Mouse (Mus musculus) MEL (cell line): ENCODE data around the gene Nipal4. TPM values are rescaled to one million over a fixed set of nuclear protein-coding genes. Genes with fewer than 3 reads are reported as not detected.

Source experiments
- DNase-seq: peaks from one replicate; pipeline ENCODE4 v3.0.0; 2011; ENCODE audit warnings: low read depth, low spot score
- H3K27ac ChIP-seq: 2 replicates; pipeline ENCODE4 v1.5.1; 2012; ENCODE audit warnings: low read depth, mild to moderate bottlenecking, control low read depth, low read length, moderate library complexity; ENCODE audit not compliant: control insufficient read depth
- H3K27me3 ChIP-seq, 2 experiments: fragments of 150-350 bp in 1 of 2; sonication (generic) in 1 of 2; 2 replicates each; pipeline ENCODE4 v1.6.1; 2012; ENCODE audit warnings: low read length in 2 of 2, mild to moderate bottlenecking in 2 of 2, improper control_type of control experiment in 1 of 2, moderate library complexity in 1 of 2; ENCODE audit not compliant: insufficient read depth in 2 of 2, control insufficient read depth in 1 of 2
- H3K36me3 ChIP-seq, 2 experiments: 2 replicates each; pipeline ENCODE4 v1.6.1; 2012 to 2014; ENCODE audit warnings: low read length in 2 of 2, improper control_type of control experiment in 1 of 2, inconsistent platforms in 1 of 2, mild to moderate bottlenecking in 1 of 2; ENCODE audit not compliant: insufficient read depth in 2 of 2, control insufficient read depth in 1 of 2
- H3K4me1 ChIP-seq, 2 experiments: fragments of 150-350 bp in 1 of 2; sonication (generic) in 1 of 2; 2 replicates each; pipeline ENCODE4 v1.6.1; 2012; ENCODE audit warnings: low read length in 2 of 2, improper control_type of control experiment in 1 of 2, mild to moderate bottlenecking in 1 of 2; ENCODE audit not compliant: insufficient read depth in 2 of 2, control insufficient read depth in 1 of 2
- H3K4me3 ChIP-seq, 2 experiments: fragments of 150-350 bp in 1 of 2; sonication (generic) in 1 of 2; 2 replicates each; pipeline ENCODE4 v1.5.1; 2012; ENCODE audit warnings: low read depth in 2 of 2, low read length in 2 of 2, mild to moderate bottlenecking in 2 of 2, moderate library complexity in 2 of 2, control low read depth in 1 of 2, improper control_type of control experiment in 1 of 2; ENCODE audit not compliant: control insufficient read depth in 1 of 2, insufficient read depth in 1 of 2
- H3K79me2 ChIP-seq: 2 replicates; pipeline ENCODE4 v1.6.1; 2012; ENCODE audit warnings: mild to moderate bottlenecking, low read length, moderate library complexity; ENCODE audit not compliant: control insufficient read depth, poor library complexity, insufficient read depth
- H3K9ac ChIP-seq: 2 replicates; pipeline ENCODE4 v1.6.1; 2012; ENCODE audit warnings: low read depth, mild to moderate bottlenecking, control low read depth, low read length, moderate library complexity; ENCODE audit not compliant: control insufficient read depth, poor library complexity, severe bottlenecking
- H3K9me3 ChIP-seq: fragments of 150-350 bp; sonication (generic); replicated peaks from 2 replicates; pipeline ENCODE4 v1.6.1; 2012; ENCODE audit warnings: mild to moderate bottlenecking, low read length, improper control_type of control experiment, moderate library complexity; ENCODE audit not compliant: insufficient read depth
- CTCF ChIP-seq, 3 experiments: IDR thresholded peaks in 2 of 3; conservative IDR thresholded peaks in 1 of 3; 2 replicates each; pipeline ENCODE4 v1.5.1; 2011 to 2012; ENCODE audit warnings: low read length in 3 of 3, low read depth in 2 of 3, mild to moderate bottlenecking in 2 of 3, improper control_type of control experiment in 1 of 3, inconsistent platforms in 1 of 3, mixed read lengths in 1 of 3, moderate library complexity in 1 of 3; ENCODE audit not compliant: control insufficient read depth in 1 of 3, insufficient read depth in 1 of 3, poor library complexity in 1 of 3, severe bottlenecking in 1 of 3
- ELF1 ChIP-seq: IDR thresholded peaks from 2 replicates; pipeline ENCODE4 v1.6.1; 2014; ENCODE audit warnings: low read depth, mild to moderate bottlenecking, inconsistent platforms, low read length, improper control_type of control experiment, moderate library complexity
- ETS1 ChIP-seq: IDR thresholded peaks from 2 replicates; pipeline ENCODE4 v1.6.1; 2012; ENCODE audit warnings: low read depth, mild to moderate bottlenecking, inconsistent platforms, low read length, improper control_type of control experiment, moderate library complexity
- GABPA ChIP-seq: IDR thresholded peaks from 2 replicates; pipeline ENCODE4 v1.6.1; 2012; ENCODE audit warnings: low read depth, mild to moderate bottlenecking, inconsistent platforms, low read length, improper control_type of control experiment, moderate library complexity
- GATA1 ChIP-seq: IDR thresholded peaks from 2 replicates; pipeline ENCODE4 v1.6.1; 2011; ENCODE audit warnings: low read depth, low read length, improper control_type of control experiment
- JUND ChIP-seq: IDR thresholded peaks from 2 replicates; pipeline ENCODE4 v1.6.1; 2011; ENCODE audit warnings: low read depth, mild to moderate bottlenecking, improper control_type of control experiment, low read length
- KAT2A ChIP-seq: conservative IDR thresholded peaks from 2 replicates; pipeline ENCODE4 v1.6.1; 2012; ENCODE audit warnings: low read depth, low read length, improper control_type of control experiment, inconsistent platforms
- MAX ChIP-seq: IDR thresholded peaks from 2 replicates; pipeline ENCODE4 v1.6.1; 2011; ENCODE audit warnings: low read length, improper control_type of control experiment
- MYC ChIP-seq: IDR thresholded peaks from 2 replicates; pipeline ENCODE4 v1.6.1; 2011; ENCODE audit warnings: low read depth, mild to moderate bottlenecking, low read length, improper control_type of control experiment, moderate library complexity
- POLR2AphosphoS2 ChIP-seq: IDR thresholded peaks from 2 replicates; pipeline ENCODE4 v1.6.1; 2011; ENCODE audit warnings: low read length, improper control_type of control experiment
- RAD21 ChIP-seq: IDR thresholded peaks from 2 replicates; pipeline ENCODE4 v1.6.1; 2011; ENCODE audit warnings: mild to moderate bottlenecking, low read depth, low read length, improper control_type of control experiment
- RCOR1 ChIP-seq: IDR thresholded peaks from 2 replicates; pipeline ENCODE4 v1.6.1; 2012; ENCODE audit warnings: low read depth, mild to moderate bottlenecking, inconsistent platforms, low read length, improper control_type of control experiment
- SIN3A ChIP-seq: IDR thresholded peaks from 2 replicates; pipeline ENCODE4 v1.6.1; 2012; ENCODE audit warnings: low read length, improper control_type of control experiment, inconsistent platforms
- SMC3 ChIP-seq: IDR thresholded peaks from 2 replicates; pipeline ENCODE4 v1.6.1; 2011; ENCODE audit warnings: low read depth, low read length, improper control_type of control experiment
- TAL1 ChIP-seq: IDR thresholded peaks from 2 replicates; pipeline ENCODE4 v1.6.1; 2012; ENCODE audit warnings: mild to moderate bottlenecking, inconsistent platforms, low read length, moderate library complexity, mixed read lengths
- TCF12 ChIP-seq: IDR thresholded peaks from 2 replicates; pipeline ENCODE4 v1.6.1; 2014; ENCODE audit warnings: low read depth, mild to moderate bottlenecking, inconsistent platforms, low read length, improper control_type of control experiment, moderate library complexity
- ZC3H11A ChIP-seq: IDR thresholded peaks from 2 replicates; pipeline ENCODE4 v1.6.1; 2012; ENCODE audit warnings: low read depth, mild to moderate bottlenecking, inconsistent platforms, low read length, improper control_type of control experiment
- ZNF384 ChIP-seq: IDR thresholded peaks from 2 replicates; pipeline ENCODE4 v1.6.1; 2012; ENCODE audit warnings: low read depth, mild to moderate bottlenecking, inconsistent platforms, low read length, improper control_type of control experiment
- polyA plus RNA-seq, 2 experiments: library from polyadenylated mRNA; stranded (reverse) in 1 of 2; unstranded in 1 of 2; fragments of >175 nt in 1 of 2; fragments of >200 nt in 1 of 2; gene quantifications; 2 replicates each; pipeline versions ENCODE4 v1.2.1 to v1.2.4; 2012; ENCODE audit warnings: low replicate concordance in 2 of 2, low read depth in 1 of 2; ENCODE audit not compliant: insufficient read length in 2 of 2, insufficient read depth in 1 of 2, missing spikeins in 1 of 2
- total RNA-seq: library from RNA; depleted of rRNA; stranded (reverse); fragments of 300-350 nt; gene quantifications from 2 replicates; pipeline ENCODE4 v1.2.3, GENCODE M21; 2012

The Nipal4 gene
- total and polyA plus RNA-seq, 3 experiments, result not detected

DNA sequence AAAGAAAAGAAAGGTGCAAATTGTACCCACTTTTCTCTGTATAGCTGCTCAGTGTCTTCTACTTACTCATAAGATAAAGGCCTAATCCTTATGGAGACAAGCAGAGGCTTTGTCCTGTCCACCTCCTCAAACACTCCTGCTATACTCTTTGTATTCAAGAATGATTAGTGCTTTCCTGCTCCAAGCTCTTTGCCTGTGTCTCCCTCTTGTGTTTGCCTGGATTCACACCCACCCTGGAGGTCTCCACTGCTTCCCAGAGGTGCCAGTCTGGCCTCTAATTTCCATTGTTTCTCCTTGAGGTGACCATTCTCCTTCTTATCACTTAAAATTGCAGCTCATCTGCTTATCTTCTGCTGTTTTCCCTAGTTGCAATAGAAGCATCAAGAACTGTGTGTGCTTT lies 8.8 kb downstream of the Nipal4 start:
- H3K4me1 ChIP-seq, result no peaks in the 10 kb centered on the region
- no peak for DNase-seq
- no peak overlapping the region for H3K4me3 ChIP-seq
- H3K79me2 ChIP-seq, result no peaks in the 10 kb centered on the region
- peaks cover 0 to 4% of the 10 kb centered on the region in 2 experiments; a peak in 2 of 4 replicates for H3K27me3 ChIP-seq
- no peak overlapping the region for H3K9ac ChIP-seq
- no peak overlapping the region for H3K27ac ChIP-seq
- peak; percentile 41; the same call in 1 of the 2 replicates for TF ChIP-seq ZC3H11A
- peak; percentile 39 for TF ChIP-seq RAD21
- peak; percentile 50 for TF ChIP-seq SMC3
- TF ChIP-seq JUND, result no peak
- peak in 2 of 3 experiments; percentile 11 to 39; a peak in 3 of 6 replicates for TF ChIP-seq CTCF (IDR thresholded peaks at IDR 0.05 in 2 of 3, conservative IDR thresholded peaks at IDR 0.05 in 1 of 3; ENCODE audit: control insufficient read depth in 1 of 3, insufficient read depth in 1 of 3, low read depth in 2 of 3, low read length in 3 of 3, poor library complexity in 1 of 3, severe bottlenecking in 1 of 3)
- TF ChIP-seq, all 39 proteins: peak for 4
- Histone ChIP-seq H3K9me3 (no peaks in the 10 kb centered on the region), H3K36me3 (no peaks in the 10 kb centered on the region)

DNA sequence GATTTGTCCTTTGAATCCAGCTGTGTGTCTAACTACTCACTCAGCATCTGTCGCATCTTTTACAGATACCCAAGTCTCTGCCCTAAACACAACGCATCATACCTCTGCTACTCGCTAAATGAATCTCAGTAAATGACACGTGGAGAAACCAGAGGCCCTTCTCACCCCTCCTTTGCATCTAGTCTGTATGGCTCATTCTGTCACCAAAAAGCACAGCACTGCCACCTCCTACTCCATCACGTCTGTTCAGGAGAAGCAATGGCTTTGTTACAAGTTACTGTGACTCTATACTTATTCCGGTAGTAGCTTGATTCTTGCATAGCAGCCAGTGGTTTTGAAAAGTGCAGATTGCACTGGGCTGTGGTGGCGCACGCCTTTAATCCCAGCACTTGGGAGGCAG lies 9.4 kb downstream of the Nipal4 start:
- TF ChIP-seq ZC3H11A (no peak), SIN3A (no peak), ELF1 (no peak), MYC (no peak), SMC3 (no peak), TAL1 (no peak), POLR2AphosphoS2 (no peak), MAX (no peak), ZNF384 (no peak), RCOR1 (no peak), GATA1 (no peak), ETS1 (no peak), TCF12 (no peak), GABPA (no peak), KAT2A (no peak)
- no peaks in the 10 kb centered on the region for H3K36me3 ChIP-seq
- no peak for DNase-seq
- no peaks in the 10 kb centered on the region for H3K4me1 ChIP-seq
- H3K9me3 ChIP-seq, result no peaks in the 10 kb centered on the region
- H3K9ac ChIP-seq, result no peak overlapping the region
- H3K27ac ChIP-seq, result no peak overlapping the region
- peaks cover 0 to 4% of the 10 kb centered on the region in 2 experiments; a peak in 2 of 4 replicates for H3K27me3 ChIP-seq
- H3K4me3 ChIP-seq, result no peak overlapping the region
- no peaks in the 10 kb centered on the region for H3K79me2 ChIP-seq
